Mouse (Mus musculus): ENCODE data around the gene Cux1.

DNA sequence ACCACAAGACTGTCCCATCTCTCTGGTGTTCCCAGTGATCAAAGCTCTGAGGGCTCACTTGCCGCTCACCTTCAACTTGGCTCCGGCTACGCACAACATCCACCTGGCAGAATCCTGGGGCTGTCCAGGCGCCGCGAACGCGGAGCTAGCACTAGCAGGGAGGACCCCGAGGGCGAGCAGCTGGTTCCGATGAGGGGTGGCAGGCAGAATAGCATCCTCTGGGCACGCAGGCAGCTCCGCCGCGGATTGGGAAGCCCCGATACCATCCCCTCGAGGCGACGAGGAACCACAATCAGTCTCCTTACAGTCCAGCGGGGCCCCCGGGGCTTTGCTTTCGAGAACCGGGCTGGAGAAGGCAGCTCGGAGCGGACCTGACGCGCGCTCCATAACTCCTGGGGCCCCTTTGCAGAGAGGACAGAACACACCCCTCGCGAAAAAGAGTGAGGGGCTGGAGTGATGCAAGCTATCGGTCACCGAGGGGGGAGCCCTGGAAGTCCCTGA, 1.9 kb downstream of the Cux1 start:
- TF ChIP-seq CTCF (IDR thresholded peaks at IDR 0.05; ENCODE audit: extremely low read depth, insufficient read depth, low read length), result no peak
- TF ChIP-seq POLR2A (IDR thresholded peaks at IDR 0.05; ENCODE audit: extremely low read depth, insufficient read depth, low read length), result no peak
